Mouse (Mus musculus) cerebellum, adult 2 months (tissue): ENCODE results near the gene Prok1.

Source experiments
- CTCF ChIP-seq: fragments of 200-500 bp; IDR thresholded peaks from 2 replicates; pipeline ENCODE4 v1.5.1; 2011; ENCODE audit warnings: low read depth, mild to moderate bottlenecking, control low read depth, low read length, moderate library complexity, borderline replicate concordance; ENCODE audit not compliant: insufficient read depth
- POLR2A ChIP-seq: fragments of 200-500 bp; IDR thresholded peaks from 2 replicates; pipeline ENCODE4 v1.6.1; 2011; ENCODE audit warnings: low read length, control low read depth, borderline replicate concordance; ENCODE audit not compliant: insufficient read depth

DNA sequence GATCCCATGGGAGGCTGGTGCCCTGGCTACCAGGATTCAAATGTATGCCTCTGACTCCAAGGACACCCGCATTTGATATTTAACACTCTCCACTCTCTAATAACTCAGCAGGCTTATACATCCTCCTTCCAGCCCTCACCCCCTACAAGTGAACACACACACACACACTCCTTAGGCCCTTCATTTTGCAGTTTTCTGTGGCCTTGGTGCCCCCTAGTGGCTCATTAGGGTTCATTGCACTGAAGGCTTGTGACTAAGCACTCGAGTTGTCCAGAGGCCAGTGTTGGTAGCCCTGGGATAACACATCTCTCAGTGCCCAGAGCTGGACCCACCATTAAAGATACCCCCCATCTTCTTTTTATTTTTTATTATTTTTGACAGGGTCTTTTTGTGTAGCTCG, 34.3 kb upstream of the Prok1 start:
- TF ChIP-seq POLR2A (no peak), CTCF (peak; percentile 84)
